Mouse (Mus musculus): ENCODE results near the gene Sestd1. TPM values are rescaled to one million over a fixed set of nuclear protein-coding genes. Genes with fewer than 3 reads are reported as not detected.

Gene Sestd1
- total RNA-seq, 2 experiments from 2014 or later = 7.9 to 9.7 TPM

- no peak for DNase-seq (ENCODE audit: low spot score)
Measured at GRCm38 (mm10) chr2:77272953-77273352, 7.4 kb downstream of the Sestd1 start.

- no peak for DNase-seq (ENCODE audit: low spot score)
Measured at GRCm38 (mm10) chr2:77270781-77271180, 9.6 kb downstream of the Sestd1 start.

- DNase-seq (ENCODE audit: low spot score) = peak; percentile 44
Measured at GRCm38 (mm10) chr2:77270136-77270535, 10.3 kb downstream of the Sestd1 start.

GRCm38 (mm10) chr2:77268612-77269239, 11.7 kb downstream of the Sestd1 start:
- DNase-seq (ENCODE audit: low spot score) = peak; percentile 40

GRCm38 (mm10) chr2:77266931-77267330, 13.5 kb downstream of the Sestd1 start:
- no peak for DNase-seq (ENCODE audit: low spot score)

GRCm38 (mm10) chr2:77266011-77266410, 14.4 kb downstream of the Sestd1 start:
- no peak for DNase-seq (ENCODE audit: low spot score)

GRCm38 (mm10) chr2:77265301-77265700, 15.1 kb downstream of the Sestd1 start:
- no peak for DNase-seq (ENCODE audit: low spot score)

GRCm38 (mm10) chr2:77264550-77264949, 15.8 kb downstream of the Sestd1 start:
- no peak for DNase-seq (ENCODE audit: low spot score)

GRCm38 (mm10) chr2:77263477-77264435, 16.6 kb downstream of the Sestd1 start:
- DNase-seq (ENCODE audit: low spot score) = no peak

- no peak for DNase-seq (ENCODE audit: low spot score)
Measured at GRCm38 (mm10) chr2:77260134-77260533, 20.3 kb downstream of the Sestd1 start.

- DNase-seq (ENCODE audit: low spot score) = no peak
Measured at GRCm38 (mm10) chr2:77253227-77253626, 27.2 kb downstream of the Sestd1 start.

GRCm38 (mm10) chr2:77251736-77252135, 28.7 kb downstream of the Sestd1 start:
- DNase-seq (ENCODE audit: low spot score) = no peak

GRCm38 (mm10) chr2:77249771-77250681, 30.4 kb downstream of the Sestd1 start:
- peak; percentile 61 for DNase-seq (ENCODE audit: low spot score)

- no peak for DNase-seq (ENCODE audit: low spot score)
Measured at GRCm38 (mm10) chr2:77248416-77248815, 32.0 kb downstream of the Sestd1 start.

GRCm38 (mm10) chr2:77247200-77247830, 33.1 kb downstream of the Sestd1 start:
- DNase-seq (ENCODE audit: low spot score) = peak; percentile 67

GRCm38 (mm10) chr2:77245806-77246205, 34.6 kb downstream of the Sestd1 start:
- DNase-seq (ENCODE audit: low spot score) = peak; percentile 59

GRCm38 (mm10) chr2:77242248-77242647, 38.1 kb downstream of the Sestd1 start:
- no peak for DNase-seq (ENCODE audit: low spot score)

GRCm38 (mm10) chr2:77238607-77239006, 41.8 kb downstream of the Sestd1 start:
- no peak for DNase-seq (ENCODE audit: low spot score)

GRCm38 (mm10) chr2:77238046-77238445, 42.3 kb downstream of the Sestd1 start:
- no peak for DNase-seq (ENCODE audit: low spot score)

GRCm38 (mm10) chr2:77236860-77237259, 43.5 kb downstream of the Sestd1 start:
- no peak for DNase-seq (ENCODE audit: low spot score)

GRCm38 (mm10) chr2:77235896-77236295, 44.5 kb downstream of the Sestd1 start:
- no peak for DNase-seq (ENCODE audit: low spot score)
